Mouse (Mus musculus): ENCODE data around the gene Unc5c. TPM values are rescaled to one million over a fixed set of nuclear protein-coding genes. Genes with fewer than 3 reads are reported as not detected.

Unc5c gene
- polyA plus RNA-seq, 1 experiment from 2014 or later: 11.2 TPM

- H3K36me3 ChIP-seq (ENCODE audit: control insufficient read depth, insufficient read depth, low read length): no peaks in the 10 kb centered on the region
- WGBS (ENCODE audit: insufficient replicate concordance): 83% methylated on average over 5 of the region's 5 CpGs
- no peaks in the 10 kb centered on the region for H3K4me1 ChIP-seq (ENCODE audit: control insufficient read depth, insufficient read depth, low read length)
- no peak for ATAC-seq (replicated peaks; ENCODE audit: insufficient number of reproducible peaks, low FRiP score, low TSS enrichment)
- H3K4me2 ChIP-seq: no peak overlapping the region
- no peak overlapping the region for H3K9ac ChIP-seq (ENCODE audit: low read depth, low read length)
- no peaks in the 10 kb centered on the region for H3K9me3 ChIP-seq (replicated peaks; ENCODE audit: control insufficient read depth, low read length)
- no peak overlapping the region for H3K27ac ChIP-seq (ENCODE audit: low read depth, low read length)
- H3K27me3 ChIP-seq (ENCODE audit: control insufficient read depth, insufficient read depth, low read length): no peaks in the 10 kb centered on the region
- H3K4me3 ChIP-seq (ENCODE audit: low read depth, low read length): no peak overlapping the region
Observed at GRCm38 (mm10) chr3:141719050-141719449, 254.0 kb downstream of the Unc5c start.

GRCm38 (mm10) chr3:141724499-141724898 is 259.5 kb downstream of the Unc5c start:
- H3K9me3 ChIP-seq (replicated peaks; ENCODE audit: control insufficient read depth, low read length): no peaks in the 10 kb centered on the region
- H3K36me3 ChIP-seq (ENCODE audit: control insufficient read depth, insufficient read depth, low read length): no peaks in the 10 kb centered on the region
- WGBS (ENCODE audit: insufficient replicate concordance): 68% methylated on average over 2 of the region's 2 CpGs

DNA sequence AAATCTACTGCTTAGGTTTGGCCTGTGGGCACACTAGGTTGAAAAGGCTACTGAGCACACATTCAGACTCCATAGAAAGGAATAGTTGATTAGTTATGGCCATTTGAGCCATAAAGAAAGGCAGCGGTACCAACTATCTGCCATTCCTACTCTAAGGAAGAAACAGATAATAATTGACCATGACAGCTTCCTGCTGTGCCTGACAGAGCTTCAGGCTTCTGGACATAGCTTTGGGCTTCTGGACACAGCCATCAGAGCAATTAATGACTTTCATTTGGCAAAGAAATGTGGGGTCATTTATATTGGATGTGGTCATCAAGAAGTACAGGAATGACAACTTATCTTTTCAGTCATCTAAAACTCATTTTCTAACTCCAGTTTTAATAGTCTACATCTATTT is 260.4 kb downstream of the Unc5c start:
- ATAC-seq (replicated peaks; ENCODE audit: insufficient number of reproducible peaks, low FRiP score, low TSS enrichment): no peak
- Histone ChIP-seq H3K27ac (ENCODE audit: low read depth, low read length) (no peak overlapping the region), H3K27me3 (ENCODE audit: control insufficient read depth, insufficient read depth, low read length) (no peaks in the 10 kb centered on the region), H3K9ac (ENCODE audit: low read depth, low read length) (no peak overlapping the region), H3K36me3 (ENCODE audit: control insufficient read depth, insufficient read depth, low read length) (no peaks in the 10 kb centered on the region), H3K9me3 (replicated peaks; ENCODE audit: control insufficient read depth, low read length) (no peaks in the 10 kb centered on the region), H3K4me2 (no peak overlapping the region), H3K4me1 (ENCODE audit: control insufficient read depth, insufficient read depth, low read length) (no peaks in the 10 kb centered on the region), H3K4me3 (ENCODE audit: low read depth, low read length) (no peak overlapping the region)
- WGBS (ENCODE audit: insufficient replicate concordance): 80% methylated on average over 1 of the region's 1 CpGs

More at GRCm38 (mm10) chr3:141724499-141724898, 259.5 kb downstream of the Unc5c start:
- ATAC-seq (replicated peaks; ENCODE audit: insufficient number of reproducible peaks, low FRiP score, low TSS enrichment): no peak
- no peak overlapping the region for H3K9ac ChIP-seq (ENCODE audit: low read depth, low read length)
- H3K4me1 ChIP-seq (ENCODE audit: control insufficient read depth, insufficient read depth, low read length): no peaks in the 10 kb centered on the region
- no peak overlapping the region for H3K4me3 ChIP-seq (ENCODE audit: low read depth, low read length)
- no peak overlapping the region for H3K27ac ChIP-seq (ENCODE audit: low read depth, low read length)
- H3K27me3 ChIP-seq (ENCODE audit: control insufficient read depth, insufficient read depth, low read length): no peaks in the 10 kb centered on the region
- no peak overlapping the region for H3K4me2 ChIP-seq

- Histone ChIP-seq H3K27ac (ENCODE audit: low read depth, low read length) (no peak overlapping the region), H3K9me3 (replicated peaks; ENCODE audit: control insufficient read depth, low read length) (no peaks in the 10 kb centered on the region), H3K4me3 (ENCODE audit: low read depth, low read length) (no peak overlapping the region), H3K36me3 (ENCODE audit: control insufficient read depth, insufficient read depth, low read length) (no peaks in the 10 kb centered on the region), H3K4me1 (ENCODE audit: control insufficient read depth, insufficient read depth, low read length) (no peaks in the 10 kb centered on the region), H3K27me3 (ENCODE audit: control insufficient read depth, insufficient read depth, low read length) (no peaks in the 10 kb centered on the region), H3K4me2 (no peak overlapping the region), H3K9ac (ENCODE audit: low read depth, low read length) (no peak overlapping the region)
- ATAC-seq (replicated peaks; ENCODE audit: insufficient number of reproducible peaks, low FRiP score, low TSS enrichment): no peak
- 69% methylated on average over 6 of the region's 6 CpGs for WGBS (ENCODE audit: insufficient replicate concordance)
Observed at GRCm38 (mm10) chr3:141733844-141734243, 268.8 kb downstream of the Unc5c start.

DNA sequence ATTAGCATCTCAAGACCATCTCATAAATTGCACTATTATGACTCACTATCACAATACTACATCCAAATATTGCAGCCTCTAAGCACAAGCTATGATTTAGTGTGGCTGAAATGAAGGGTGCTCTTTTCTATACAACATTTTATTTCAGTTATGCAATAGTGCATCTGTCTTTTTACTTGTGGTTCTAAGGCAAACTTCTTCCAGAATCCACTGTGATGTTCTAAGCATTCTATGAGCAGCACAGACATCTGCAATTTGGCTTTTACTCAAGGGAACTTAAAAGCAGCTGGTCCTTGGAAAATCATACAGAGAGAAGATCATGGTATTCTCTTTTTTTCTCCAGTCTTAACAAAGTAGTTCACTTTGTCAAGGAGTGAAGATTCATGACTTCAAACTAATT is 270.3 kb downstream of the Unc5c start:
- no peak overlapping the region for H3K27ac ChIP-seq (ENCODE audit: low read depth, low read length)
- no peaks in the 10 kb centered on the region for H3K9me3 ChIP-seq (replicated peaks; ENCODE audit: control insufficient read depth, low read length)
- no peaks in the 10 kb centered on the region for H3K36me3 ChIP-seq (ENCODE audit: control insufficient read depth, insufficient read depth, low read length)
- H3K4me2 ChIP-seq: no peak overlapping the region
- H3K4me3 ChIP-seq (ENCODE audit: low read depth, low read length): no peak overlapping the region
- no peak for ATAC-seq (replicated peaks; ENCODE audit: insufficient number of reproducible peaks, low FRiP score, low TSS enrichment)
- no peaks in the 10 kb centered on the region for H3K4me1 ChIP-seq (ENCODE audit: control insufficient read depth, insufficient read depth, low read length)
- H3K27me3 ChIP-seq (ENCODE audit: control insufficient read depth, insufficient read depth, low read length): no peaks in the 10 kb centered on the region
- H3K9ac ChIP-seq (ENCODE audit: low read depth, low read length): no peak overlapping the region

- Histone ChIP-seq H3K36me3 (ENCODE audit: control insufficient read depth, insufficient read depth, low read length) (no peaks in the 10 kb centered on the region), H3K4me3 (ENCODE audit: low read depth, low read length) (no peak overlapping the region), H3K4me1 (ENCODE audit: control insufficient read depth, insufficient read depth, low read length) (no peaks in the 10 kb centered on the region), H3K4me2 (no peak overlapping the region), H3K9ac (ENCODE audit: low read depth, low read length) (no peak overlapping the region), H3K27ac (ENCODE audit: low read depth, low read length) (no peak overlapping the region), H3K9me3 (replicated peaks; ENCODE audit: control insufficient read depth, low read length) (no peaks in the 10 kb centered on the region), H3K27me3 (ENCODE audit: control insufficient read depth, insufficient read depth, low read length) (no peaks in the 10 kb centered on the region)
- ATAC-seq (replicated peaks; ENCODE audit: insufficient number of reproducible peaks, low FRiP score, low TSS enrichment): no peak
Observed at GRCm38 (mm10) chr3:141745322-141745721, 280.3 kb downstream of the Unc5c start.

DNA sequence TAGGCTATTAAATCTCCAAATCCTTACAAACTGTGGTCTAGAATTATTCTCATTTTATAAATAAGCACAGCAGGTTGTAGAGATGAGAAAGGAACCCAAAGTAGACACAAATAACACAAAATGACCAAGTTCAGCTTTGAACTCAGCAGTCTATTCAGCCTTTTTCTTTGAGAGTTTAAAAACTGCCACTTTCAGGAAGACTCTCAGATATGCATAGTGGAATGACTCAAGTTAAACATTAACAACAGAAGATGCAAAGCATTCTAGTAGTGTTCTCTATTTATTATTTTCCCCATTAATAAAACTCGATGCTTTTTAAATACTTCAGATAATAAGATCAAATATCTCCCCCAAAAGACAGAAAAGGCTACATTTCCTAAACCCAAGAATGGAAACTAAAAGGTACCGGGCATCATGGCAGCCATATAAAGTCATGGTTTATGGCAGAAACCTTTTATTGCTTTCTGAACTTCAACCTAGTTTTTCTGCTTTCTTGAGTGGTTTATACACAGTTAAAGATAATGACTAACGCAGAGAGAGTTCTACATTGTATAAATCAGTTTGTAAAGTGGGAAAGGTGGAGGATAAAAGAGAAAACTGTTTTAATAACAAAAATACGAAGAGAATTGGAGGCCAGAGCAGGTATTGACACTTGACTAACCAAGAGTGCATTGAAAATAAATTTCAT is 283.8 kb downstream of the Unc5c start:
- WGBS (ENCODE audit: insufficient replicate concordance): 78% methylated on average over 4 of the region's 4 CpGs
- Histone ChIP-seq H3K27ac (ENCODE audit: low read depth, low read length) (no peak overlapping the region), H3K27me3 (ENCODE audit: control insufficient read depth, insufficient read depth, low read length) (no peaks in the 10 kb centered on the region), H3K9ac (ENCODE audit: low read depth, low read length) (no peak overlapping the region), H3K4me2 (no peak overlapping the region), H3K4me3 (ENCODE audit: low read depth, low read length) (no peak overlapping the region), H3K4me1 (ENCODE audit: control insufficient read depth, insufficient read depth, low read length) (no peaks in the 10 kb centered on the region), H3K9me3 (replicated peaks; ENCODE audit: control insufficient read depth, low read length) (no peaks in the 10 kb centered on the region), H3K36me3 (ENCODE audit: control insufficient read depth, insufficient read depth, low read length) (no peaks in the 10 kb centered on the region)
- no peak for ATAC-seq (replicated peaks; ENCODE audit: insufficient number of reproducible peaks, low FRiP score, low TSS enrichment)

DNA sequence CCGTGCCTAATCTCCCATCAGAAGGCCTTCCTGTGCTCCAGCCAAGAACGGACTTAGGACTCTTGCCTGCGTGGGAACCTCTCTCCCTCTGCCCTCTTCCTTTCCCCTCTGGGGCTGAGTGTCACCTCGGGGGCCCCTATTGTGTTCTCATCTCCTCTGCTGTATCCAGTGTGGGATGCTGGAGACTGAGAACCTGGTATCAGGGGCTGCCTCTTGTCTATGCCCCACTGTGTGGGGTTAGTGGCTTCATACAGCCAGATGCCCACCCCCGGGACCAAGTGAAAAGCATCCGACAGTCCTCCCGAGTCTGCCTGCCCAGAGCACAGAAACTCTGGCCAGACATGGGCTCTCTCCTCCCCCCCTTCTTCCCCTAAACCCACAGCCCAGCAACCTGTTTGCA is 287.2 kb downstream of the Unc5c start:
- Histone ChIP-seq H3K36me3 (ENCODE audit: control insufficient read depth, insufficient read depth, low read length) (no peaks in the 10 kb centered on the region), H3K4me1 (ENCODE audit: control insufficient read depth, insufficient read depth, low read length) (no peaks in the 10 kb centered on the region), H3K27me3 (ENCODE audit: control insufficient read depth, insufficient read depth, low read length) (no peaks in the 10 kb centered on the region), H3K4me2 (no peak overlapping the region), H3K4me3 (ENCODE audit: low read depth, low read length) (no peak overlapping the region), H3K9me3 (replicated peaks; ENCODE audit: control insufficient read depth, low read length) (no peaks in the 10 kb centered on the region), H3K9ac (ENCODE audit: low read depth, low read length) (no peak overlapping the region), H3K27ac (ENCODE audit: low read depth, low read length) (no peak overlapping the region)
- no peak for ATAC-seq (replicated peaks; ENCODE audit: insufficient number of reproducible peaks, low FRiP score, low TSS enrichment)
- WGBS (ENCODE audit: insufficient replicate concordance): 54% methylated on average over 7 of the region's 7 CpGs

DNA sequence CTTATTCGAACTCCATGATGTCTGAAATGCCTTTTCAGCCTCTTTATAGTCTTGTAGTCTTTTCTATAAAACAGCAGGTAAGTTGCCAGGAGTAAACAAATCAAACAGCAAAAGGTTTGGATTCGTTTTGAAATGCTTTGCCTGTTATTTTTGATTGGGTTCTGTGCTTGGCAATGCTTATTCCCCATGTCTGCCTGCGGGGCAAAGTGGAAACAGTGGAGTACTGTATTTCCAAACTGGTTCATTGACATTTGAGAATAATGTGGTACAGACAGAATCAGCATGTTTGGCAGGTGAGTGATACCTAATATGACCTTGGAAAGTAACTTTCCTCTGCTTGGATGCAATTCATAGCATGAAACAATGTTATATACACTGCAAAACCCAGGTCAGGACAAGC is 292.2 kb downstream of the Unc5c start:
- no peak overlapping the region for H3K4me3 ChIP-seq (ENCODE audit: low read depth, low read length)
- H3K27me3 ChIP-seq (ENCODE audit: control insufficient read depth, insufficient read depth, low read length): no peaks in the 10 kb centered on the region
- ATAC-seq (replicated peaks; ENCODE audit: insufficient number of reproducible peaks, low FRiP score, low TSS enrichment): no peak
- WGBS (ENCODE audit: insufficient replicate concordance): 71% methylated on average over 3 of the region's 3 CpGs
- H3K4me1 ChIP-seq (ENCODE audit: control insufficient read depth, insufficient read depth, low read length): no peaks in the 10 kb centered on the region
- H3K36me3 ChIP-seq (ENCODE audit: control insufficient read depth, insufficient read depth, low read length): no peaks in the 10 kb centered on the region
- H3K9ac ChIP-seq (ENCODE audit: low read depth, low read length): no peak overlapping the region
- H3K27ac ChIP-seq (ENCODE audit: low read depth, low read length): no peak overlapping the region
- no peak overlapping the region for H3K4me2 ChIP-seq
- H3K9me3 ChIP-seq (replicated peaks; ENCODE audit: control insufficient read depth, low read length): no peaks in the 10 kb centered on the region

Data from heart, embryonic 11.5 days (tissue).